Mouse (Mus musculus) intestine, embryonic 16.5 days (tissue): ENCODE measurements around the gene Nme1. TPM values are rescaled to one million over a fixed set of nuclear protein-coding genes. Genes with fewer than 3 reads are reported as not detected.
A peak's percentile ranks its signal among the peaks of the same experiment; 100 is the strongest.
"Not testable (repeated sequence)": the region's sequence is repeated elsewhere in the genome, so short reads cannot be mapped to it uniquely, and the experiment has no call there.

ENCODE experiments used
- ATAC-seq: fragments of 200-750 bp; cut with Nextera tagmentation; 2 replicates; pipeline ENCODE4 v1.8.0; 2017; ENCODE audit warnings: moderate TSS enrichment, moderate library complexity
- H3K27ac ChIP-seq: fragments of 300-500 bp; sonication (generic); 2 replicates; pipeline ENCODE4 v1.5.1; 2014; ENCODE audit warnings: mild to moderate bottlenecking, low read length
- H3K27me3 ChIP-seq: fragments of 300-500 bp; sonication (generic); replicated peaks from 2 replicates; pipeline ENCODE4 v1.6.1; 2014; ENCODE audit warnings: low read length, control low read depth, mixed read lengths; ENCODE audit not compliant: control insufficient read depth, insufficient read depth
- H3K36me3 ChIP-seq: fragments of 300-500 bp; sonication (generic); 2 replicates; pipeline ENCODE4 v1.6.1; 2014; ENCODE audit warnings: low read length, control low read depth; ENCODE audit not compliant: control insufficient read depth, insufficient read depth
- H3K4me1 ChIP-seq: fragments of 300-500 bp; sonication (generic); 2 replicates; pipeline ENCODE4 v1.6.1; 2014; ENCODE audit warnings: low read length, control low read depth, mixed read lengths; ENCODE audit not compliant: control insufficient read depth, insufficient read depth
- H3K4me2 ChIP-seq: fragments of 300-500 bp; sonication (generic); 2 replicates; pipeline ENCODE4 v1.6.1; 2014; ENCODE audit warnings: low read depth, low read length, control low read depth
- H3K4me3 ChIP-seq: fragments of 300-500 bp; sonication (generic); 2 replicates; pipeline ENCODE4 v1.5.1; 2014; ENCODE audit warnings: mild to moderate bottlenecking, low read length
- H3K9ac ChIP-seq: fragments of 300-500 bp; sonication (generic); 2 replicates; pipeline ENCODE4 v1.6.1; 2014; ENCODE audit warnings: low read depth, low read length
- H3K9me3 ChIP-seq: fragments of 300-500 bp; sonication (generic); 2 replicates; pipeline ENCODE4 v1.6.1; 2016; ENCODE audit warnings: low read length, control low read depth; ENCODE audit not compliant: control insufficient read depth
- WGBS: fragments of 180-500 bp; shearing (Covaris S2); extraction: QIAGEN DNeasy Blood & Tissue Kit; methylation state at CpG from one replicate; pipeline ENCODE4 v1.1.7; 2014; 5-methylcytosine and 5-hydroxymethylcytosine counted together
- polyA plus RNA-seq: library from polyadenylated mRNA; unstranded; fragments of >200 nt; fragmentation: Nextera tagmentation; extraction: Ambion mirVana; gene quantifications from 2 replicates; pipeline ENCODE4 v1.2.1, GENCODE M21; 2015

The Nme1 gene
- polyA plus RNA-seq, 1 experiment from 2014 or later: 156 TPM

DNA sequence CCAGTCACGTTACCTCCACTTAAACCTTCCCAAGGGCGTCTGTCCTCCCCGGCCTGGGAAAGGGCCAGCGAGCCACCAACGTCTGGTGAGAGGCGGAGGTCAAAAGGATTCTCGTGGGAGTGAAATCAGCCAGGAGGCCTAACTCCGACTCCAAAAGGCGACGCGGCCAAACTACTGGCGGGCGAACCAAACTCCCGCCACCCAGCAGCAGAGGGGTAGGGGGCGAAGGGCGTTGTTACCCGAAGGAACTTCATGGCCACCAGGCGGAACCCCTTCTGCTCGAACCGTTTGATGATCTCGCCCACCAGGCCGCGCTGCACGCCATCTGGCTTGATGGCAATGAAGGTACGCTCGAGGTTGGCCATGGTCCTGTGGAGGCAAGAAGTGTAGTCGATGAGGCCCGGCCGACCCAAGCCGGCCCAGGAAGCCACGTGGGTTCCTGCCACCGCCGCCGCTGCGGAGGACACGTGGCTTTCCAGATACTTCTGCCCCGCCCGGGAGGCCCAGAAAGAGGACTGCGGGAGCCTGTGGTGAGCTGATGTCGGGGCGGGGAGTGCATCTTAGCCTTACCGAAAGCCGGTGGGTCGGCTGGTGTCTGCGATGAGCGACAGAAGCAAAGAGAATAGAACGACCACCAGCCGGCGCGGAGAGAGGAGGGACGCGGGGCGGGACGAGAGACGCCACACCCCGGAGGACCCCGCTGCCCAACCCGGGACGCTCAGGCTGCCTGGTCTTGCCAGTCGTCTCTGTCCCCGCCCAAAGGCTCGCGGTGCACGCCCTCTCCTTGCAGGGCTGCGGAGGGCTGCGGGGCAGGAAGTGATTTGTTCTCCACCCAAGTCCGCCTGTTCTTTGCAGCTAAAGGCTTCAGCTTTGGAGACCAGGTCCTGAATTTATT, 12.8 kb downstream of the Nme1 start:
- Histone ChIP-seq H3K36me3 (peaks cover 8% of the 10 kb centered on the region), H3K4me2 (peak overlapping the region; percentile 81), H3K4me1 (peaks cover 19% of the 10 kb centered on the region), H3K27ac (peak overlapping the region; percentile 93), H3K9ac (peak overlapping the region; percentile 81), H3K4me3 (peak overlapping the region; percentile 75), H3K27me3 (no peaks in the 10 kb centered on the region), H3K9me3 (no peaks in the 10 kb centered on the region)
- WGBS: under 1% methylated on average over 67 of the region's 67 CpGs
- ATAC-seq: peak; percentile 98

DNA sequence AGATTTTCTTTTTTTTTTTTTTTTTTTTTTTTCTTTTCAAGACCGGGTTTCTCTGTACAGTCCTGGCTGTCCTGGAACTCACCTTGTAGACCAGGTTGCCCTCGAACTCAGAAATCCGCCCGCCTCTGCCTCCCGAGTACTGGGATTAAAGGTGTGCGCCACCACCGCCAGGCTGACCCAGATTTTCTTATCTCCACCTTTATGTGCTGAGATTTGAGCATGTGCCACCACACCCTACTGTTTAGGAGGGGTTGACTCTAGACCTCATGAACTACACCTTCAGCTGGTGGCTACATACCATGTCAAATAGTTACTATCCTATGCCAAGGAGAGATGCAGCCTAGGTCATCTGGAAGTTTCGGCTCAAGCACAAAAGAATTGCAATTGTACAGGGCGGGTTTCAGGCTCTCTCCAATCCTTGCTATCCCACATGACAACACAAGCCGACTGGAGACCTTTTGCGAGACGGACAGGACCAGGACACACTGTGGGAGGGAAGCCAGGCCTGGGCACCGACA, 13.5 kb downstream of the Nme1 start:
- WGBS: 35% methylated on average over 13 of the region's 13 CpGs
- Histone ChIP-seq H3K27me3 (no peaks in the 10 kb centered on the region), H3K36me3 (peaks cover 8% of the 10 kb centered on the region), H3K4me2 (peak overlapping the region; percentile 81), H3K9ac (peak overlapping the region; percentile 81), H3K4me3 (peak overlapping the region; percentile 75), H3K4me1 (peaks cover 19% of the 10 kb centered on the region), H3K27ac (peak overlapping the region; percentile 93), H3K9me3 (no peaks in the 10 kb centered on the region)
- ATAC-seq: no peak

DNA sequence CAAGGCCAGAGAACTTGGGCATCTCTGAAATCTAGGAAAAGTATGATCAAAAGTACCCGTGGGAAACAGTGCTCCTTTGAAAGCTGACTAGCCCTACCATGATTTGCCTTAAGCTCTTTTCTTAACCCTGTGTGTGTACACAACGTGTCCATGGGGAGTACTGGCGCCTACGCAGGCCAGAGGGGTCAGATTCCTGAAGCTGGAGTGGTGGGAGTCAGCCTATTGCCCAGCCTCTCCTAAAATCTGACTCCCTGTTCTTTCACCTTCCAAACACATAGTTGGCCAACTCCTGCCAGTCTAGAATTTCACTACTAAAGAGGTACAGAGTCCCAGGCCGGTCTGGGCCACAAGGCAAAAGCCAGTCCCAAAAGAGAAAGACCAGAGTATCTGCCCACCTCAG, 15.9 kb downstream of the Nme1 start:
- Histone ChIP-seq H3K27me3 (no peaks in the 10 kb centered on the region), H3K27ac (no peak overlapping the region), H3K4me3 (no peak overlapping the region), H3K4me2 (no peak overlapping the region), H3K36me3 (peaks cover 14% of the 10 kb centered on the region), H3K9ac (no peak overlapping the region), H3K4me1 (peaks cover 19% of the 10 kb centered on the region), H3K9me3 (no peaks in the 10 kb centered on the region)
- WGBS: 69% methylated on average over 5 of the region's 5 CpGs
- ATAC-seq: no peak

DNA sequence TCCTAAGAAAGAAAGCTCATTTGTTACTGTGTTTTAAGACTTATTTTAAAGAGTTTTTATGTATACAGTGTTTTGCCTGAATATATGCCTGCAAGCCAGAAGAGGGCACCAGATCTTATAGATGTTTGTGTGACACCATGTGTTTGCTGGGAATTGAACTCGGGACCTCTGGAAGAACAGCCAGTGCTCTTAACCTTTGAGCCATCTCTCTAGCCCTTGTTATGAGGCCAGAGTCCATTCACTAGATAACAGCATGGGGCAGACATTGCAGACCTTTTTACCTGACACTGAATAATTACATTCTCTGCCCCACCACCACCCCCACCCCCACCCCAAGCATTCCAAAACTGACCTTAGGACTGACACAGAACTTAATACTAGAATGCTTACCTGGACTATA, 18.3 kb downstream of the Nme1 start:
- 83% methylated on average over 1 of the region's 1 CpGs for WGBS
- H3K4me2 ChIP-seq: no peak overlapping the region
- no peaks in the 10 kb centered on the region for H3K9me3 ChIP-seq
- H3K4me3 ChIP-seq: no peak overlapping the region
- peak; percentile 69 for ATAC-seq
- H3K9ac ChIP-seq: no peak overlapping the region
- peaks cover 14% of the 10 kb centered on the region for H3K36me3 ChIP-seq
- H3K27me3 ChIP-seq: no peaks in the 10 kb centered on the region
- H3K4me1 ChIP-seq: peaks cover 11% of the 10 kb centered on the region; the same call in 1 of the 2 replicates
- no peak overlapping the region for H3K27ac ChIP-seq

DNA sequence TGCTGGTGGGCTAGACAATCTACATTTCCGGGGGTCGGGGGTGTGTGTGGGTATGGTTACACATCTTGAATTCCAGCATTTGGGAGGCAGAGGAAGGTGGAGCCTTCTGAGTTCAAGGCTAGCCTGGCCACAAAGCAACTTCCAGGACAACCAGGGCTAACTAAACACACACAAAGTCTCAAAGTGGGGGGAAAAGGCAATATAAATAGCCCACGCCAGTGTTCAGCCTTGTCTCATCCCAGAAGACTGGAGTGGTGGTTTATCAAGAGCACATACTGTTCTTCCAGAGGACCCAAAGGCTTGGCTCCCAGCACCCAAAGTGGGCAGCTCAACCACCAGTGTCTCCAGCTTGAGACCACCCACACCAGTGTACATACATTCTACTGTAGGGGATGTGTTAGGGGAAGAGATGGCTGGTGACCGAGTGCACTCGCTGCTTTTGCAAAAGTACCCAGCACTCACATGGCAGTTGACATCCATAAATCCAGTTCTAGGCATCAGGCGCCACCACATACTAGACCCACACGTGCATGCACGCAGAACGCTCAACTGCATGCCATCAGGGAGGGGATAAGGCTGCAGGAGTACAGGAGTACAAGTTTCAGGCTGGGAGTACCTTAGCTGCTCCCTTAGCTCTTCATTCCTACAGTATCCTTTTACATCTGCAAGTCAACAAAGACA, 19.3 kb downstream of the Nme1 start:
- no peaks in the 10 kb centered on the region for H3K9me3 ChIP-seq
- no peaks in the 10 kb centered on the region for H3K27me3 ChIP-seq
- peaks cover 8% of the 10 kb centered on the region; the same call in 1 of the 2 replicates for H3K4me1 ChIP-seq
- no peak overlapping the region for H3K9ac ChIP-seq
- H3K4me2 ChIP-seq: no peak overlapping the region
- H3K36me3 ChIP-seq: peaks cover 14% of the 10 kb centered on the region
- whole genome bisulfite sequencing: 85% methylated on average over 9 of the region's 9 CpGs
- H3K4me3 ChIP-seq: no peak overlapping the region
- no peak for ATAC-seq
- H3K27ac ChIP-seq: no peak overlapping the region

DNA sequence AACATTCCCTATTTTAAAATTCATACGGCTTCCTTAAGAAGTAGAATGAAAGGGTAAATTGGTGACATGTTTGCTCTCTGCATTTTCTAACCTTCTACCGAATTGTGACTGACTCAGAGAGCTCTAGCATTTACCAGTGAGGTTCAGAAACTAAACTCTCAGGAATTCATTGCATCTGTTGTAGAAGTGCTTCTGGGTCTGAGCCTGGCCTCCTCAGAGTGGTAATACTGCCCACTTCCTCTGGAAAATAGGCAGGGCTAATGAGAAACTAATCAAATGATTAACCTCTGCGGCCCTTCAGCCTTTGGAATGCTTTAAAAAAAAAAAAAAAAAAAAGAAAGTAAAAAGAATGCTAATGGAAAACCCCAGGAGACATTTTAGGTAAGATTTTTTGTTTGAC, 23.3 kb downstream of the Nme1 start:
- Histone ChIP-seq H3K4me3 (no peak overlapping the region), H3K36me3 (peaks cover 10% of the 10 kb centered on the region), H3K4me1 (no peaks in the 10 kb centered on the region), H3K9ac (no peak overlapping the region), H3K27ac (no peak overlapping the region), H3K9me3 (no peaks in the 10 kb centered on the region), H3K27me3 (no peaks in the 10 kb centered on the region), H3K4me2 (no peak overlapping the region)
- WGBS: 84% methylated on average over 3 of the region's 3 CpGs
- ATAC-seq: no peak

DNA sequence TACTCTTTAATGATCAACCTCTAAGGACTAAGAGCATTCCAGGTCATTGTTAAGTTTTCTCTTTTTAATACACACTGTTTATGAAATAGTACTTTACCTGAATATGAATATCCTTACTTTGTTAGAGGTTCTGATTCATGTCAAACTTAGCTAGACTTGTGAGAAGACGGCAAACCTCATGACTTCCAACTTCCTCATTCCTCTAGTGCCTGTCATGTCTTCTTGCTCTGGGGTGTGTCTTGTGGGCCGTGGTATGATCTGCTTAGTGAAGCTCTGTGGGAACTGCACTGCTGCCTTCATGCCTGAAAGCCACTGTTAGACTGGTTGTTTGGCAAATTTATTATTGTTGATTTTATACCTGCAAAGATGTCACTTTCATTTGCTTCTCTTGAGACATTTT, 27.4 kb downstream of the Nme1 start:
- H3K27ac ChIP-seq: peak overlapping the region; percentile 35; the same call in 1 of the 2 replicates
- H3K36me3 ChIP-seq: peaks cover 4% of the 10 kb centered on the region; the same call in 1 of the 2 replicates
- no peak overlapping the region for H3K4me3 ChIP-seq
- no peak overlapping the region for H3K4me2 ChIP-seq
- H3K4me1 ChIP-seq: no peaks in the 10 kb centered on the region
- no peak overlapping the region for H3K9ac ChIP-seq
- no peaks in the 10 kb centered on the region for H3K9me3 ChIP-seq
- WGBS: 50% methylated on average over 2 of the region's 2 CpGs
- no peaks in the 10 kb centered on the region for H3K27me3 ChIP-seq
- peak; percentile 78 for ATAC-seq

DNA sequence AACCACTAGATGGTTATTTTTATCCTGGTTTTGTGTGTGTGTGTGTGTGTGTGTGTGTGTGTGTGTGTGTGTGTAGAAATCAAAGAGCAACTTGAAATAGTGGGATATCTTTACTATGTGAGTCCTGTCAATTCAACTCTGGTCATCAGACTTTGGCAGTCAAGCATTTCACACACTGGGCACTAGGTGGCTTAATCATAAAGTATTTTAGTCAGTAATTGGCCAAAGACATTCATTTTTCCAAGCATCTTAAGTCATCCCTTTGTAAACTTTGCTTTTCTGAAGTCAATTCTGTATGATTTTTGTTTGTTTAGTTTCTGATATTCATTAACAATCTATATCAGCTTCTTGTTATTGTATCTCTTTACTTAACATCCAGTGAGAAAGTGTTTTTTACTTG, 39.2 kb downstream of the Nme1 start:
- Histone ChIP-seq H3K9me3 (no peaks in the 10 kb centered on the region), H3K4me2 (no peak overlapping the region), H3K9ac (no peak overlapping the region), H3K27me3 (no peaks in the 10 kb centered on the region), H3K4me1 (no peaks in the 10 kb centered on the region), H3K27ac (no peak overlapping the region), H3K4me3 (no peak overlapping the region), H3K36me3 (peaks cover 8% of the 10 kb centered on the region)
- ATAC-seq: no peak

DNA sequence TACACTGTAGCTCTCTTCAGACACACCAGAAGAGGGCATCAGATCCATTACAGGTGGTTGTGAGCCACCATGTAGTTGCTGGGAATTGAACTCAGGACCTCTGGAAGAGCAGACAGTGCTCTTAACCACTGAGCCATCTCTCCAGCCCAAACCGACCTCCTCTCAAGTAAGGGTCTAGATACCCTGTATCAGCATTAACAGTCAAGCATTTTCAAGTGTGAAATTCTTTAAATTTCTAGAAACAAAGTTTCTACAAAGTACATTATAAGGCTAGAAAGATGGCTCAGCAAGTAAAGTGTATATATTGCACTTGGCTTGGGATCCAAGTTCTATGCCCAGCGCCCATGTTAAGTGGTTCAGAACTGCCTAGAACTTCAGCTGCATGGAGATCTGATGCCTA, 53.3 kb downstream of the Nme1 start:
- H3K4me1 ChIP-seq, H3K27me3 ChIP-seq, H3K4me2 ChIP-seq, H3K27ac ChIP-seq, ATAC-seq, H3K4me3 ChIP-seq, H3K9ac ChIP-seq, H3K36me3 ChIP-seq, H3K9me3 ChIP-seq: not testable (repeated sequence)
- WGBS: 93% methylated on average over 2 of the region's 2 CpGs
